Mouse (Mus musculus): ENCODE results near the gene Furin. TPM values are rescaled to one million over a fixed set of nuclear protein-coding genes. Genes with fewer than 3 reads are reported as not detected.

Furin gene
- polyA plus RNA-seq, 1 experiment from 2014 or later: 6.0 TPM

GRCm38 (mm10) chr7:80402651-80403321 lies 2.5 kb downstream of the Furin start:
- no peaks in the 10 kb centered on the region for H3K27me3 ChIP-seq (ENCODE audit: control insufficient read depth, insufficient read depth, low read length)
- H3K9ac ChIP-seq (replicated peaks; ENCODE audit: low read length): peak overlapping the region; percentile 93
- WGBS: under 1% methylated on average over 36 of the region's 92 CpGs
- H3K36me3 ChIP-seq (replicated peaks; ENCODE audit: control insufficient read depth, insufficient read depth, low read depth, low read length): no peaks in the 10 kb centered on the region
- H3K9me3 ChIP-seq (replicated peaks; ENCODE audit: control insufficient read depth, low read length): no peaks in the 10 kb centered on the region
- peak overlapping the region; percentile 94 for H3K4me3 ChIP-seq (ENCODE audit: low read depth, low read length)
- ATAC-seq (replicated peaks; ENCODE audit: insufficient number of reproducible peaks, low FRiP score, low TSS enrichment, low read depth): peak; percentile 31; the same call in 1 of the 2 replicates
- peaks cover 6% of the 10 kb centered on the region; the same call in 1 of the 2 replicates for H3K4me1 ChIP-seq (ENCODE audit: control insufficient read depth, insufficient read depth, low read length)
- peak; percentile 78 for DNase-seq (ENCODE audit: low spot score)
- H3K4me2 ChIP-seq (ENCODE audit: low read depth, low read length): peak overlapping the region; percentile 94
- H3K27ac ChIP-seq (replicated peaks; ENCODE audit: low read depth, low read length): peak overlapping the region; percentile 75

GRCm38 (mm10) chr7:80401860-80402641 lies 3.2 kb downstream of the Furin start:
- Histone ChIP-seq H3K4me3 (ENCODE audit: low read depth, low read length) (peak overlapping the region; percentile 94), H3K27ac (replicated peaks; ENCODE audit: low read depth, low read length) (peak overlapping the region; percentile 75; the same call in 1 of the 2 replicates), H3K36me3 (replicated peaks; ENCODE audit: control insufficient read depth, insufficient read depth, low read depth, low read length) (no peaks in the 10 kb centered on the region; the same call in 1 of the 2 replicates), H3K4me1 (ENCODE audit: control insufficient read depth, insufficient read depth, low read length) (peaks cover 6% of the 10 kb centered on the region; the same call in 1 of the 2 replicates), H3K4me2 (ENCODE audit: low read depth, low read length) (peak overlapping the region; percentile 94), H3K9me3 (replicated peaks; ENCODE audit: control insufficient read depth, low read length) (no peaks in the 10 kb centered on the region), H3K9ac (replicated peaks; ENCODE audit: low read length) (peak overlapping the region; percentile 93), H3K27me3 (ENCODE audit: control insufficient read depth, insufficient read depth, low read length) (no peaks in the 10 kb centered on the region)
- DNase-seq (ENCODE audit: low spot score): peak; percentile 46
- WGBS: under 1% methylated on average over 72 of the region's 102 CpGs
- ATAC-seq (replicated peaks; ENCODE audit: insufficient number of reproducible peaks, low FRiP score, low TSS enrichment, low read depth): peak; percentile 27

GRCm38 (mm10) chr7:80401041-80401859 lies 4.0 kb downstream of the Furin start:
- WGBS: 22% methylated on average over 5 of the region's 5 CpGs
- DNase-seq (ENCODE audit: low spot score): peak; percentile 23
- Histone ChIP-seq H3K9ac (replicated peaks; ENCODE audit: low read length) (peak overlapping the region; percentile 93), H3K4me3 (ENCODE audit: low read depth, low read length) (peak overlapping the region; percentile 94), H3K36me3 (replicated peaks; ENCODE audit: control insufficient read depth, insufficient read depth, low read depth, low read length) (peaks cover 3% of the 10 kb centered on the region; the same call in 1 of the 2 replicates), H3K9me3 (replicated peaks; ENCODE audit: control insufficient read depth, low read length) (no peaks in the 10 kb centered on the region), H3K4me1 (ENCODE audit: control insufficient read depth, insufficient read depth, low read length) (peaks cover 6% of the 10 kb centered on the region; the same call in 1 of the 2 replicates), H3K4me2 (ENCODE audit: low read depth, low read length) (peak overlapping the region; percentile 94), H3K27ac (replicated peaks; ENCODE audit: low read depth, low read length) (peak overlapping the region; percentile 75; the same call in 1 of the 2 replicates), H3K27me3 (ENCODE audit: control insufficient read depth, insufficient read depth, low read length) (no peaks in the 10 kb centered on the region)
- no peak for ATAC-seq (replicated peaks; ENCODE audit: insufficient number of reproducible peaks, low FRiP score, low TSS enrichment, low read depth)

GRCm38 (mm10) chr7:80400571-80400970 lies 4.7 kb downstream of the Furin start:
- DNase-seq (ENCODE audit: low spot score) (no peak), ATAC-seq (replicated peaks; ENCODE audit: insufficient number of reproducible peaks, low FRiP score, low TSS enrichment, low read depth) (no peak)
- Histone ChIP-seq H3K9ac (replicated peaks; ENCODE audit: low read length) (no peak overlapping the region), H3K4me2 (ENCODE audit: low read depth, low read length) (no peak overlapping the region), H3K27ac (replicated peaks; ENCODE audit: low read depth, low read length) (no peak overlapping the region), H3K4me3 (ENCODE audit: low read depth, low read length) (no peak overlapping the region), H3K9me3 (replicated peaks; ENCODE audit: control insufficient read depth, low read length) (no peaks in the 10 kb centered on the region), H3K27me3 (ENCODE audit: control insufficient read depth, insufficient read depth, low read length) (no peaks in the 10 kb centered on the region), H3K4me1 (ENCODE audit: control insufficient read depth, insufficient read depth, low read length) (peaks cover 6% of the 10 kb centered on the region; the same call in 1 of the 2 replicates), H3K36me3 (replicated peaks; ENCODE audit: control insufficient read depth, insufficient read depth, low read depth, low read length) (peaks cover 3% of the 10 kb centered on the region; the same call in 1 of the 2 replicates)
- 74% methylated on average over 6 of the region's 6 CpGs for WGBS

GRCm38 (mm10) chr7:80400099-80400498 lies 5.1 kb downstream of the Furin start:
- WGBS: 43% methylated on average over 5 of the region's 5 CpGs
- H3K36me3 ChIP-seq (replicated peaks; ENCODE audit: control insufficient read depth, insufficient read depth, low read depth, low read length): peaks cover 3% of the 10 kb centered on the region; the same call in 1 of the 2 replicates
- DNase-seq (ENCODE audit: low spot score) (no peak), ATAC-seq (replicated peaks; ENCODE audit: insufficient number of reproducible peaks, low FRiP score, low TSS enrichment, low read depth) (no peak)
- no peak overlapping the region for H3K4me2 ChIP-seq (ENCODE audit: low read depth, low read length)
- H3K9ac ChIP-seq (replicated peaks; ENCODE audit: low read length): peak overlapping the region; percentile 18; the same call in 1 of the 2 replicates
- peaks cover 6% of the 10 kb centered on the region; the same call in 1 of the 2 replicates for H3K4me1 ChIP-seq (ENCODE audit: control insufficient read depth, insufficient read depth, low read length)
- H3K27me3 ChIP-seq (ENCODE audit: control insufficient read depth, insufficient read depth, low read length): no peaks in the 10 kb centered on the region
- H3K4me3 ChIP-seq (ENCODE audit: low read depth, low read length): no peak overlapping the region
- no peak overlapping the region for H3K27ac ChIP-seq (replicated peaks; ENCODE audit: low read depth, low read length)
- H3K9me3 ChIP-seq (replicated peaks; ENCODE audit: control insufficient read depth, low read length): no peaks in the 10 kb centered on the region

GRCm38 (mm10) chr7:80398654-80399444 lies 6.4 kb downstream of the Furin start:
- ATAC-seq (replicated peaks; ENCODE audit: insufficient number of reproducible peaks, low FRiP score, low TSS enrichment, low read depth) (no peak), DNase-seq (ENCODE audit: low spot score) (no peak)
- WGBS: 81% methylated on average over 9 of the region's 9 CpGs
- no peak overlapping the region for H3K9ac ChIP-seq (replicated peaks; ENCODE audit: low read length)
- no peak overlapping the region for H3K4me3 ChIP-seq (ENCODE audit: low read depth, low read length)
- peaks cover 6% of the 10 kb centered on the region; the same call in 1 of the 2 replicates for H3K4me1 ChIP-seq (ENCODE audit: control insufficient read depth, insufficient read depth, low read length)
- no peak overlapping the region for H3K27ac ChIP-seq (replicated peaks; ENCODE audit: low read depth, low read length)
- no peaks in the 10 kb centered on the region for H3K27me3 ChIP-seq (ENCODE audit: control insufficient read depth, insufficient read depth, low read length)
- H3K4me2 ChIP-seq (ENCODE audit: low read depth, low read length): no peak overlapping the region
- H3K9me3 ChIP-seq (replicated peaks; ENCODE audit: control insufficient read depth, low read length): no peaks in the 10 kb centered on the region
- peaks cover 3% of the 10 kb centered on the region; the same call in 1 of the 2 replicates for H3K36me3 ChIP-seq (replicated peaks; ENCODE audit: control insufficient read depth, insufficient read depth, low read depth, low read length)

GRCm38 (mm10) chr7:80397986-80398385 lies 7.2 kb downstream of the Furin start:
- Histone ChIP-seq H3K4me1 (ENCODE audit: control insufficient read depth, insufficient read depth, low read length) (peaks cover 6% of the 10 kb centered on the region; the same call in 1 of the 2 replicates), H3K9ac (replicated peaks; ENCODE audit: low read length) (no peak overlapping the region), H3K4me2 (ENCODE audit: low read depth, low read length) (no peak overlapping the region), H3K4me3 (ENCODE audit: low read depth, low read length) (no peak overlapping the region), H3K36me3 (replicated peaks; ENCODE audit: control insufficient read depth, insufficient read depth, low read depth, low read length) (peaks cover 6% of the 10 kb centered on the region; the same call in 1 of the 2 replicates), H3K27me3 (ENCODE audit: control insufficient read depth, insufficient read depth, low read length) (no peaks in the 10 kb centered on the region), H3K27ac (replicated peaks; ENCODE audit: low read depth, low read length) (no peak overlapping the region), H3K9me3 (replicated peaks; ENCODE audit: control insufficient read depth, low read length) (no peaks in the 10 kb centered on the region)
- WGBS: 84% methylated on average over 9 of the region's 9 CpGs
- no peak for DNase-seq (ENCODE audit: low spot score)
- ATAC-seq (replicated peaks; ENCODE audit: insufficient number of reproducible peaks, low FRiP score, low TSS enrichment, low read depth): no peak

Data from embryonic facial prominence, embryonic 11.5 days (tissue).